In genomic region chr10:120197061-120197835, GRCm38 (mm10) we compare ENCODE assay signal across 21 mouse cellular contexts. TPM values are rescaled to one million over a fixed set of nuclear protein-coding genes. Genes with fewer than 3 reads are reported as not detected.
DNase-seq lines count a peak whose midpoint lies in the region; ATAC-seq lines count a peak whose summit lies in the region.
"Had no signal": no experiment of that assay in that cellular context is flagged by ENCODE, and none has a peak within 500 bp of the region (broad histone marks: within the 10 kb centered on the region; RNA-seq: fewer than 3 reads in every experiment).

No protein-coding gene starts in this region.

- ATAC-seq in frontal cortex, adult (ENCODE audit: low TSS enrichment): peak; percentile 89
- 0 out of 2 replicates have a peak, but pooled peaks have one; percentile 20 for ATAC-seq in monocyte, adult 5-6 weeks (replicated peaks; ENCODE audit: insufficient number of reproducible peaks, low FRiP score, low TSS enrichment, poor library complexity, severe bottlenecking)
- ATAC-seq: forebrain, embryonic 13.5 days; liver, embryonic 12.5 days; Patski had no signal

- DNase-seq in frontal cortex, postnatal 14 days (ENCODE audit: low spot score in 2 of 2): no peak
- peak; percentile 15 for DNase-seq in right cerebral cortex, postnatal 25 days
- DNase-seq in right cerebral cortex, postnatal 10 days (ENCODE audit: low spot score in 2 of 2): no peak
- DNase-seq in layer of hippocampus, postnatal 10 days (ENCODE audit: low spot score in 2 of 2): no peak
- DNase-seq in kidney, adult 9 months: no peak
- no peak for DNase-seq in adrenal gland, postnatal 10 days
- DNase-seq: adrenal gland, adult 8-10 months; cerebellum, adult 2 months; cerebellum, postnatal 25 days; gastrocnemius, postnatal 14 days; heart, adult 2 months; heart, postnatal 36 days; kidney, adult 2 months; kidney, postnatal 10 days; lung, adult 18-20 months; lung, postnatal 10 days had no signal

RNA-seq across cellular contexts. Expression of gene Tmbim4, which starts 4.1 kb away (rescaled TPM):
- 150 to 178 TPM (median 170 TPM) in 3 replicates for total RNA-seq in monocyte, adult 5-6 weeks (2017)
- 10 to 100 TPM; 56.2 to 57.1 TPM for total RNA-seq in layer of hippocampus, postnatal 10 days (2021)
- total RNA-seq in adrenal gland, postnatal 10 days (2021): 100 to 1,000 TPM; 116 to 117 TPM

RNA-seq across cellular contexts. Expression of gene Irak3, which starts 4.7 kb away (rescaled TPM):
- 30.9 to 31.9 TPM (median 31.4 TPM) in 3 replicates for total RNA-seq in monocyte, adult 5-6 weeks (2017)
- under 1 TPM; 0.22 to 0.64 TPM for total RNA-seq in layer of hippocampus, postnatal 10 days (2021)
- total RNA-seq in adrenal gland, postnatal 10 days (2021): 1 to 10 TPM; 3.3 to 3.4 TPM

RNA-seq across cellular contexts. Expression of gene Llph, which starts 29.6 kb away (rescaled TPM):
- total RNA-seq in monocyte, adult 5-6 weeks (2017): 57.4 to 79.1 TPM (median 74.2 TPM) in 3 replicates
- total RNA-seq in layer of hippocampus, postnatal 10 days (2021): 10 to 100 TPM; 21.5 to 24.2 TPM
- 10 to 100 TPM; 20.3 to 24.7 TPM for total RNA-seq in adrenal gland, postnatal 10 days (2021)
